Mouse (Mus musculus) brain, embryonic 14.5 days (tissue): ENCODE measurements around the gene Pnp.
"Not testable (repeated sequence)": the region's sequence is repeated elsewhere in the genome, so short reads cannot be mapped to it uniquely, and the experiment has no call there.

Experiments used
- CTCF ChIP-seq: fragments of 200-500 bp; IDR thresholded peaks from 2 replicates; pipeline ENCODE4 v1.5.1; 2012; ENCODE audit warnings: inconsistent platforms, mild to moderate bottlenecking, moderate library complexity, borderline replicate concordance; ENCODE audit not compliant: insufficient read depth, insufficient read length; ENCODE audit errors: extremely low read depth
- POLR2A ChIP-seq: fragments of 200-500 bp; IDR thresholded peaks from 2 replicates; pipeline ENCODE4 v1.6.1; 2012; ENCODE audit warnings: mild to moderate bottlenecking, inconsistent platforms, borderline replicate concordance; ENCODE audit not compliant: poor library complexity, insufficient read depth, insufficient read length, severe bottlenecking; ENCODE audit errors: extremely low read depth

DNA sequence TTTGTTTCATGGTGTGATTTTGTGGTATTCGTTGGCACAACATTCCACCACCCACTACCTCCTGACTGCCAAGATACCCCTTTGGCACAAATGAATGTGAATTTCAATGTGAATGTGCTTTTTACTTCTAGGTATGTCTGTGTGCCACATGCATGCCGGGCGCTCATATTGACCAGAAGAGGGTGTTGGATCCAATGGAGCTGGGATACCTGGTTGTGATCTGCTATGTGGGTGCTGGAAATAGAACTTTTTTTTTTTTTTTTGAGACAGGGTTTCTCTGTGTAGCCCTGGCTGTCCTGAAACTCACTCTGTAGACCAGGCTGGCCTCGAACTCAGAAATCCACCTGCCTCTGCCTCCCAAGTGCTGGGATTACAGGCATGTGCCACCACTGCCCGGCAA, 42.2 kb downstream of the Pnp start:
- TF ChIP-seq CTCF, POLR2A: not testable (repeated sequence)
